Mouse (Mus musculus): Measurements from ENCODE around the gene Ttc8.

Ttc8 gene

DNA sequence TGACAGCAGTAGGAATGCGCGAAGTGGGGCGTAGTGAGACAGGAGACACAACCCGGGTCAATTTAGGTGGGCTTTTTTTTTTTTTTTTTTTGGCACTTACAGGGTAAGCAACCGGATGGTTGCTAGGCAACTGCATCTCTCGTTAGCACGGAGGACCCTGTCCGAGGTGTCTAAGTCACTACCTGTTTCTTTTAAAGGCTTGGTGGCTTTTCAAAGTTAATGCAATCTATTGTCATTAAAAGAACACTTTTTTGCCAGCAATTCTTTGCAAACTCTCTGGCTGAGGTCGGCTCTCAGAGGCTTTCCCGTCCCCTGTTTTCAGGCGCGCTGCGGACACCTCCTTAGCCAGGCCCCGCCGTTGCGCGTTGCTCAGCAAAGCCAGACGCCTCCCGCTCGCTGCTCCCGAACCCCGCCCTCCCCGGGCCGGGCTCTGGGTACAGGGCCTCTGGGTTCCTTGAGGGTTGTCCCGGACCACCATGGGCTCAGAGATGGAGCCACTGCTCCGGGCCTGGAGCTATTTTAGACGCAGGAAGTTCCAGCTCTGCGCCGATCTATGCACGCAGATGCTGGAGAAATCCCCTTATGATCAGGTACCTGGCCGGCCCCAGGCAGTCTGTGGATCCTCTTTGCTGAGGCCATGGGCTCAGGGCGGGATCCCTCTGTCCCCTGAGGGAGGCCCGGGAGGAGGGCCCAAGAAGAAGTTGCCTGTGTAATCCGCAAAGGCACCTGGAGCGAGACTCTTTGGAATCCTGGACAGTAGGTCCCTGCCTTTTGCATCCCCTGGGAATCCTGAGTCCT lies at the start of gene Ttc8:
Gene Ttc8, plus strand, starts transcription at position 381 of the 798 bp plus-strand sequence.
- no peak for TF ChIP-seq GATA4 (IDR thresholded peaks at IDR 0.05; ENCODE audit: insufficient replicate concordance, low read length)

DNA sequence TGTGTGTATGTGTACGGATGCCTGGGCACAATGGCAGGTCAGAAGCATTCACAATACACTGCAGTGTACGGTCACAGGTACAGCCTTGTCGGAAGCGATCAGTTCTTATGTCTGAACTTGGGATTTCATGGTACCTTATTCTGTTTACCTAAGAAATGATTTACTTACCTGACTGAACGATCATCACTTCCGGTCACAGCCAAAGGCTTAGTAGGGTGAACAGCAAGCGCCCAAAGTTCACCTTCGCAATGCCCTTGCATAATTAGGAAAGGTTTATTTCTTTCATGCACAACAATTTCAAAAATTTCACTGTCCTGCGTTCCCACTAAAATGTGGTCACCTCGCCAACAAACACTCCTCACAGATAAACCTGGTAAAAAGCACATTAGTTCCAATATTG lies 47.5 kb upstream of the Ttc8 start:
- TF ChIP-seq GATA4 (IDR thresholded peaks at IDR 0.05; ENCODE audit: insufficient replicate concordance, low read length): no peak

DNA sequence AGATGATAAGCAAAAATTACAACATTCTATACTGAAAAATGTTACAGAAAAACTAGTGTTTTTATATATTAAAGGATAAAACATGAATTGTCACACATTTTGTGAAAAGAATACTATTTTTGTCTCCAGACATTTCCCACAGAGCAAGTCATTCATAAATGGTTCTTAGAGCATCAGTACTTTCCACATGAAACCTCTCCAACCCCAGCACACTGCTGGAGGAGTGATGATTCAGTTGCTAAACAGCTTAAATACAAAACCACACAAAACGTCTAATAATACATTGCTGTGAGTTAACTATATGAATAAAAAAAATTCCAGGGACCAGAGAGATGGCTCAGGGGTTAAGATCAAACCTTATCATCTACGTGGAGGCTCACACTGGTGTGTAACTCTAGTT lies 45.2 kb upstream of the Ttc8 start:
- TF ChIP-seq GATA4 (IDR thresholded peaks at IDR 0.05; ENCODE audit: insufficient replicate concordance, low read length): no peak

DNA sequence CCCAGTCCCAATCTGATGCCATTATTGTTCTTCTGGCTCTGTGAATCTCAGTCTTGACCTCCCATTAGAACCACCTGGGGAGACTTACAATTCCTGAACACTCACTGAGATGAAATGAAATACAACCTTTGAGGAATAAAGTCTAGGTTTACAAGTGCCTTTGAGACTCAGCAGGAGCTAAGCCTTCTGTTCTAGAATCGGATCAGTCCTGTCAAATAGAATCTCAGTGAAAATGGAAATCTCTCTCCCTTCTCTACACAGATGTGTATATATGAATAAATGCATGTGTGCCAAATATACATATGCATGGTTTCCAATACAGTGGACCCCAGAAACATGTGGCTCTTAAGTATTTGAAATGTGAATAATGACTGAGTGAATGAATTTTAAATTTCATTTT lies 41.7 kb upstream of the Ttc8 start:
- TF ChIP-seq GATA4 (IDR thresholded peaks at IDR 0.05; ENCODE audit: insufficient replicate concordance, low read length): no peak

DNA sequence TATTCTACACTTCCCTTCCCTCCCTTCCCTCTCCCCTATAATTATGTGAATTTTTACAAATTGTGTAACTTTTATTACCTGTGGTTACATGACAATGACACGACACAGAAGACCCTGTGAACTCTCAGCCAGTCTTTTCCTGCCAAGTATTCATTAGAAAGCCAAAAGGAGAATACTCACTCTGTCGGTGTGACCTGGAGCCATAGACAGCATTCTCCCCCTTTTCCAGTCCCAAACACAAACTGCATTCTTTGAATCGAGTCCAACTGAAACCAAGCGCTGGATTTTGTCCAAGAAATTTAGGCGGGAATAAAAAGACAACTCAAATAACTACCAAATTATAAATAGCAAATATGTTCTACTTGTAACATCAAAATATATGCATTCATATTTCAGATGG lies 38.6 kb upstream of the Ttc8 start:
- no peak for TF ChIP-seq GATA4 (IDR thresholded peaks at IDR 0.05; ENCODE audit: insufficient replicate concordance, low read length)

DNA sequence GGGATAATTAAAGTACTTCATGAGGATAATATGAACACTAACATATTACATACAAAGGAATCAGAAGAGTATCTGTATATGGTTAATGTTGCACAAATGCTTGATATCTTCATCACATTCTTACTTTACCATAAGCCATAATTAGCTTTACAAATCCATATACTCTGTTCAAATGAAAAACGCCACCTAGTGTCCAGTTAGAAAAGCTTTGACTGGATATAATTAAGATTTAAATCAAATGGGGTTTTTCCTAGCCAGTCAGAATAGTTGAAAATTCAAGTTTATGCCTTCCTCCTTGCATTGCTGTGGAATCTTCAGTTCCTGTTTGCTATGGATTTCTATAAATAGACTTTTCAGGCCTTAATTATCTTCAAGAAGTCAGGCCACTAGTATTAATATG lies 35.9 kb upstream of the Ttc8 start:
- TF ChIP-seq GATA4 (IDR thresholded peaks at IDR 0.05; ENCODE audit: insufficient replicate concordance, low read length): no peak

GRCm38 (mm10) chr12:98896761-98897160 lies 23.6 kb upstream of the Ttc8 start:
- TF ChIP-seq GATA4 (IDR thresholded peaks at IDR 0.05; ENCODE audit: insufficient replicate concordance, low read length): no peak

- no peak for TF ChIP-seq GATA4 (IDR thresholded peaks at IDR 0.05; ENCODE audit: insufficient replicate concordance, low read length)
These were observed 20.7 kb upstream of the Ttc8 start for GRCm38 (mm10) chr12:98899676-98900075.

DNA sequence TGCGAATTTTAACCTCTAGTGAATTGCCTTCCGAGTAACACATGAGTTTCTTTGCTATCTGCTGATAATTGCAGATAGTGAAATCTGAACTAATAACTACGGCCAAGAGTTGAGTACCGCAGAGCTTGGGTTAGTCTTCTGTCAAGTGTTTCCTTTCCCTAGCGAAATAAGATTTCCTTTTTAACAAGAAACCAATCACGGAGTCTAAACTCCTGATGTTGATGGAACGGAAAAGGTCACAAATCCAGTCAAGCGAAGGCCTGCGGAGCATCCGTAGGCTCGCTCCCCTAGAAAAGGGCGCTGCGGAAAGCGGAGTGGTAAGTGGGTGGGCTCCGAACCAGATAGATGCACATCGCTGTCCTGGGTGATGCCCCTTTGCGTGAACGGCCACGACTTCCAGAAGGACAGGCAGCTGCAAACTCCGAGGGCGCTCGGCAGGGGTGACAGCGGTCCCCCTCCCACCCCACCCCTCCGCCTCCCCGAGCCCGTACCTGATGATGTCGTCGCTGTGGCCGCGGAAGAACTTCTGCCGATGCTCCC lies 20.0 kb upstream of the Ttc8 start:
- TF ChIP-seq GATA4 (IDR thresholded peaks at IDR 0.05; ENCODE audit: insufficient replicate concordance, low read length): no peak

DNA sequence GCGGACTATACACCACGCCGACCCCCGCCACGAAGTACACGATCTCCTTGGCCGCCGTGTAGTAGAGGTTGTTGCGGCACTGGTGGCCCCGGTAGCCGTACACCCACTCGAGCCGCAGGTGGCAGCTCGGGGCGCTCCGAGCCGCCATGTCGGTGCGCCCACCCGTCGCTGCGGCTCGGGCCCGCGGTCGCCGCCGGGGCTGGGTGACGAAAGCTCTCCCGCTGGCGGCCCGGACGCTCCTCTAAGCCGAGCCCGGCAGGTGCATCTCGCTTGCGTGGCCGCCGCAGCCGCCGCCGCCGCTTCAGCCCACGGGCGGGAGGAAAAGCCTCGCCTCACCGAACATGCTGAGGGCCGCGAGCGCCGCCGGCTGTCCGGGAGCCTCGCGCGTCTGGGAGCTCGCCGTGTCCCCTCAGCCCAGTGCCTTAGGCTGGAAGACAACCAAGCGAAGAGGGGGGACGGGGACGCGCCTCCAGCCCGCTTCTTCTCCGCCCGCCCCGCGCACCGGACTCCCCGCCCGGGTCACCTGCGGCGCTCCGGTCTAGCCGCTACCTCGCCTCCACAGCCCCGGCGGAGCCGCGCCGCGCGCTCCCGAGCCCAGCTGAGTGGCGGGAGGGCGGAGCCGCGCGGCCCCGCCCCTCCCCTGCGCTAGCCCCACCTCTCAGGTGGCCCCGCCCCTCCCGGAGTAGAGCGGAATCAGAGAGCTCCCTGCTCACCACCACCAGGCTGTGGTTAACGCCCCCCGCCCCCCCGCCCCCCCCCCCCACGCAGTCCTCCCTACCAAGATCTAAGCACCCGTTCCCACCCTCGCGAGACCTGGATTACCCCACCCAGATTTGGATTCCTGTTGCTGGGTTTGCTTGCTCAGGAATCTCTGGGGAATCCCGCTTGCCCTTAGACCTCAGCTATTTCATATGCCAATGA lies 19.2 kb upstream of the Ttc8 start, which contains the start of gene Eml5:
Gene Eml5, minus strand, starts transcription at position 604 of the 921 bp plus-strand sequence.
- TF ChIP-seq GATA4 (IDR thresholded peaks at IDR 0.05; ENCODE audit: insufficient replicate concordance, low read length): no peak

GRCm38 (mm10) chr12:98905466-98905865 lies 14.9 kb upstream of the Ttc8 start:
- TF ChIP-seq GATA4 (IDR thresholded peaks at IDR 0.05; ENCODE audit: insufficient replicate concordance, low read length): no peak

DNA sequence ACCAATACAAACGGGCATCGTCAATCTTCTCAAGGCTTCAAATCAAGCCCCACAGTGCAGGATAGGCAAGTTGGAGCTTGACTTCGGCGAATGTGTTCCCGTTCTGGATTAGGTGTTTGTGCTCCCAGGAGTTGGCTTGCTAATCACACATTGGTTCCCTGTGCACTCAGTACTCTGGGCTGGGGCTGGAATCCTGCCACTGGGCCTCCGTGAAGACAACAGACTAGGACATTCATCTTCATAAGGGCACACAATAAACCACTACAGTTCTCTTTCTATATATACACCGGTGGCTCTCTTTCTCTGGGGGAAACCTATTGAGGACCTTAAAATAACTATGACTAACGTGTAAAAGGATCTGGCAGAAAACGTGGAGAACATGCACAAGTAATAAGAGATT lies 10.3 kb upstream of the Ttc8 start:
- no peak for TF ChIP-seq GATA4 (IDR thresholded peaks at IDR 0.05; ENCODE audit: insufficient replicate concordance, low read length)

DNA sequence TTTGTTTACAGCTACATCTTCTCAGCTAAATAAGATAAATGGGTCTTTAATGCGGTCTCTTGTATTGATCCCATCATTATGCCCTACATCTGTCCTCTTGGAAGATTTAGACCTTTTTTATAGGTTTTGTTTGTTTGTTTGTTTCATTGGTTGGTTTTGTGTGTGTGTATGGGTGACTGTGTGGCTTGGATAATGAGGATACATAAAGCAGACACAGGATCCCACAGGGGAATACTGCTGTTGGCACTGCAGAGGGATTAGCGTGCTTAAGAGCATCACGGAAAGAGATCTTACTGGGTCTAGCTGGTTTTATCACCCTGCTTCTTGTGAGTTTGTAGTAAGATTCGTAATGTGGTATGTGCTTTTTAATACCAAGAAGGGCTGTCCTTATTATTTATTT lies 10.8 kb downstream of the Ttc8 start:
- TF ChIP-seq GATA4 (IDR thresholded peaks at IDR 0.05; ENCODE audit: insufficient replicate concordance, low read length): no peak

DNA sequence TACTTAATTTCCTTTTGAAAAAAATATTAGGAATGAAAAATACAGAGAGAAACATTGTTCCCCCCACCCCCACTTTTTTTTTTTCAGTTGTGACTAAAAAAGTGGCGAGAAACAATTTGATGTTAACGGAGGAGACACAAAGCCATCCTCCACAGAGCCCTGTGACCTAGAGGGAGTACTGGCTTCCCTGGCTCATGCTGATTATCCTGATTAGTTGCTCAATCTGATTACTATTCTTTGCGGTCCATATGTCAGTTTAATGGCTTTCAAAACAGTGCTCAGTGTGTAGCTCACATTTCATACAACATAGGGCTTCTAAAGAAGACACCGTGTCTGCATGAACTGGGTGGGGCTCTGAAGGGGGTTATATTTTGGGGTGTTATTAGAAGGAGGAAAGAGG lies 12.1 kb downstream of the Ttc8 start:
- TF ChIP-seq GATA4 (IDR thresholded peaks at IDR 0.05; ENCODE audit: insufficient replicate concordance, low read length): no peak

- TF ChIP-seq GATA4 (IDR thresholded peaks at IDR 0.05; ENCODE audit: insufficient replicate concordance, low read length): no peak
These were observed 12.5 kb downstream of the Ttc8 start for GRCm38 (mm10) chr12:98932856-98933255.

GRCm38 (mm10) chr12:98956951-98957350 lies 36.6 kb downstream of the Ttc8 start:
- no peak for TF ChIP-seq GATA4 (IDR thresholded peaks at IDR 0.05; ENCODE audit: insufficient replicate concordance, low read length)
